ENCODE assay signal across 8 mouse cellular contexts in the genomic region with DNA sequence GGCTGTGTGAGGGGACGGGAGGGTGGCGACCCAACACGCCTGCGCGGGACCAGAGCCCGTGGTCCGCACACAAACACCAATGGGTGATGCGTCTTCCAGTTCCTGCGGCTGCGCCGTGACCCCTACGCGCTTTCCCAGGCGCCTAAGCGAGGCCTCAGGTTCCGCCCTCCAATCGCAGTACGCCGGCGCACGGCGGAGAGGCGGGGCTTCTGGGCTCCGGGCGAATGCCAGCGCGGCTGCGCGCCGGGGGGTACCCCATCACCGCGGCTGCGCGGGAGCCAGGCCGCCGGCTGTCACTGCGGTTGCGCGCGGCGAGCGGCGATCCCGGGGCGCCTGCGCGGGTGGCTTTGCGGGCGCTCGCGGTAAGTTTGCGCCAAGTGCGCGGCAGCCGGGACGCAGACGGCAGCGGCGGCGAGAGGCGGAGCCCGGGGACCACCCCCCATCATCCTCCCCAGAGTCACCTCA. TPM values are rescaled to one million over a fixed set of nuclear protein-coding genes. Genes with fewer than 3 reads are reported as not detected.
DNase-seq lines count a peak whose midpoint lies in the region; ATAC-seq lines count a peak whose summit lies in the region.

A gene (plus strand): TSS at position 314 of the 465 bp plus-strand sequence.

- H3K4me2 ChIP-seq in hindbrain, embryonic 11.5 days (replicated peaks; ENCODE audit: low read depth, low read length), result peak within 1 kb of the TSS; percentile 91

- H3K27ac ChIP-seq in hindbrain, embryonic 11.5 days (ENCODE audit: low read depth, low read length), result peak within 1 kb of the TSS; percentile 95

- ATAC-seq in hindbrain, embryonic 11.5 days (ENCODE audit: low FRiP score), result peak; percentile 90

- 0 out of 2 replicates have a peak, but pooled peaks cover 2% of the 10 kb centered on the region for H3K36me3 ChIP-seq in hindbrain, embryonic 11.5 days (ENCODE audit: control insufficient read depth, insufficient read depth, low read length)

- no peaks in the 10 kb centered on the region for H3K9me3 ChIP-seq in hindbrain, embryonic 11.5 days (ENCODE audit: control insufficient read depth, low read length)

- peaks cover 4% of the 10 kb centered on the region for H3K4me1 ChIP-seq in hindbrain, embryonic 11.5 days (replicated peaks; ENCODE audit: control insufficient read depth, insufficient read depth, low read length)

- H3K9ac ChIP-seq in hindbrain, embryonic 11.5 days (ENCODE audit: low read depth, low read length), result peak within 1 kb of the TSS; percentile 95

- no peaks in the 10 kb centered on the region for H3K27me3 ChIP-seq in hindbrain, embryonic 11.5 days (ENCODE audit: control insufficient read depth, insufficient read depth, low read length)

- H3K4me3 ChIP-seq in hindbrain, embryonic 11.5 days (ENCODE audit: low read depth, low read length), result peak within 1 kb of the TSS; percentile 89

- under 1% methylated on average over 58 of the region's 62 CpGs for WGBS in hindbrain, embryonic 11.5 days

- peak; percentile 100 for DNase-seq in Muller cell, postnatal 12 days (ENCODE audit: inconsistent ontology term)
- DNase-seq in cerebellum, adult 9-11 months, result peak; percentile 100
- DNase-seq in frontal cortex, adult 2 months (ENCODE audit: extremely low spot score in 1 of 2, low spot score in 1 of 2), result peak; percentile 99 to 100
- peak; percentile 99 for DNase-seq in hindbrain, embryonic 11.5 days (ENCODE audit: low spot score)
- DNase-seq in layer of hippocampus, postnatal 10 days (ENCODE audit: low spot score in 2 of 2), result peak; percentile 98 to 99
- peak; percentile 99 for DNase-seq in lung, postnatal 10 days
- DNase-seq in ovary, postnatal 36 days (ENCODE audit: low spot score), result peak; percentile 100
- peak; percentile 100 for DNase-seq in thymus, postnatal 25 days

RNA-seq across cellular contexts. Expression of the gene that starts here (rescaled TPM):
- 43.8 and 45.3 TPM in 2 replicates for polyA plus RNA-seq in frontal cortex, adult 2 months (2012; rRNA removed)
- polyA plus RNA-seq in hindbrain, embryonic 11.5 days (2014; fragmentation: Nextera tagmentation; extraction: Ambion mirVana), result 16.9 and 20.2 TPM in 2 replicates
- 10 to 100 TPM; 47.1 to 49.2 TPM for total RNA-seq in layer of hippocampus, postnatal 10 days (2021)

Comparison
In these comparisons a context has a peak if more than half of its experiments do, and no peak if none do; other contexts are left out.
1. Peak in every context shown above with its lines: DNase-seq, ATAC-seq, H3K4me3 ChIP-seq and H3K27ac ChIP-seq.